Mouse (Mus musculus) kidney, postnatal 4 days (tissue): Measurements from ENCODE around the gene Exoc7.
A peak's percentile ranks its signal among the peaks of the same experiment; 100 is the strongest.
"Not testable (repeated sequence)": the region's sequence is repeated elsewhere in the genome, so short reads cannot be mapped to it uniquely, and the experiment has no call there.

ENCODE experiments used
- DNase-seq, 2 experiments: peaks; one replicate each; pipeline ENCODE4 v3.0.0; 2021; ENCODE audit warnings: mixed read lengths in 2 of 2

Exoc7 gene

DNA sequence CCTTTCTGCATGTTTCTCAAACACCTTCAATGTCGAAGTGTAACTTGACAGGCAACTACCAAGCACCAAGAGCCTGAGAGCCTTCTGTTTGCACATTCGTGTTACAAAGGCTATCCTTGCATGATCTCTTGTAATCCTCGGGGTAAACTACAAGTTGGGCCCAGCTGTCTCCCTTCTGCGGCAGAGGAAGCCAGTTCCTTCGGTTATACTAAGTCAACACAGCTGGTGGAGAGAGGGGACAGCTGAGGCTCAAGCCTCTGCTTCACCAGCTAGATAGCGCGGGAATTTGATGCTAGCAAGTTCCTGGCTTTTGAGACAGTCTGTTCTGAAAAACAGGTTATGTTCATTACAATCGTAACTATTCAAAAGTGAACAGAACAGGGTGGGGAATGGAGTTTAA lies 5.3 kb upstream of the Exoc7 start:
- no peak for DNase-seq

DNA sequence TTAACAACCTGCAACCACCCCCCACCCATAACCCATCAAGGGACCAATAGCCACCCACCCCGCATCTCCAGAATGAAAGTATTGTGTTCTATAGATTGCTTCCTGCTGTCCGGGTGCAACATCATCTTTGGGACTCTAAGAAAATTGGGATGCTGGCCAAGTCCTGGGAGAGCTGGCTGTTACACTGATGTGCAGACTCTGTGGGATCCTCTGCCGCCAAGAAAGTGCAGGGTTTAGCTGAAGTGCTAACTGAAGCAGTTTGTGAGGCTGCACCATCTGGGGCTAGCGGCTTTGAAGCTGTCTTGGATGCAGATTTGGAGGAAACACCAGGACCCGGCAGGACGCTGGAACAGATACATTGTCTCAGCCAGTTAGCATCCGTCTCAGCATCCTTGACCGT lies 4.1 kb upstream of the Exoc7 start:
- peak in 1 of 2 experiments; percentile 50 for DNase-seq

DNA sequence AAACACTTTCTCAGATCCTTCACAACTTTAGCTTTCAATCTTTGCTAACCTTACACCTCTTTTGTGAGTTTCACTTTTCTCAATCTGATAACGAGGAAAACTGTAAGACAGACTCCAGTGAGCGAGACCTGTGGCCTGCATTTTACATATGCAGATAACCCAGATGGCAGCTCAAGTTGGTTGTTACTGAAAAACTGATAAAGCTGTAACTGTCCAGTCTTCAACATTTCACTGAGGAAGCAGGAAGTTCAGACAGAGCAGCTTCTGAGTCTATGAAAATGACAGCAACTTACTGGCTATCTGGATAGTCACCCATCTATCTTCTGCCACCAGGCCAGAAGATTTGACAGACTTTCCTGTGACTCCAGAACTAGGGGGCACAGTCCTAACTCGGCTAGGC lies 2.6 kb upstream of the Exoc7 start:
- no peak for DNase-seq

DNA sequence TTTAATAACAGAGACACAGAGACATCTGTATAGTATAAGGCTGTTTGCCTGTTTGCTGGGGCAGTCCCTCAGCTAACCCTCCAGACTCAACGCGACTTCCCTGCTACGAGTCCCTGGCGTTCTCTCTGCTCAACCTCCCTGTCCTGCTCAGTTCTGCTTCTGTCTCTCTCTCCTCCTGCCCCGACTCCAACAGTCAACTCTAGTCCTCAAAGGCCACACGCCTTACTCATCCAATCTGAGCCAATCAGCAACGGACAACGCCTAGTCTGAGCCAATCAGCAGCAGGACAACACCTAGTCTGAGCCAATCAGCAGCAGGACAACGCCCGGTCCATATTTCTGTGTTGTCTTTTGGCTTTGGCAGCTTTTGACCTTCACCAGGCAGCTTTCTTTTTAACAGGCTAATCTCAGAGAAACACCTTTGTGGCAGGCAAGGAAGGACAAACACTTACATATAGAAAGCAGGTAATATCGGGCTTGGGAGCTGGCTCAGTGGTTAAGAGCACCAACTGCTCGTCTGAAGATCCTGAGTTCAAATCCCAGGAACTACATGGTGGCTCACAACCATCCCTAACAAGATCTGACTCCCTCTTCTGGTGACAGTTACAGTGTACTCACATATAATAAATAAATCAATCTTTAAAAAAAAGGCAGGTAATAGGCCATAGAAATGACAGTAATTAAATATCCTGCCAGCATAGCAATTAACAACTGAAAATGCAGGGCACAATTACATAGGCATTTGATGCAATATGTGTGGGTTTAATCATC lies 914 bp upstream of the Exoc7 start:
- no peak for DNase-seq

DNA sequence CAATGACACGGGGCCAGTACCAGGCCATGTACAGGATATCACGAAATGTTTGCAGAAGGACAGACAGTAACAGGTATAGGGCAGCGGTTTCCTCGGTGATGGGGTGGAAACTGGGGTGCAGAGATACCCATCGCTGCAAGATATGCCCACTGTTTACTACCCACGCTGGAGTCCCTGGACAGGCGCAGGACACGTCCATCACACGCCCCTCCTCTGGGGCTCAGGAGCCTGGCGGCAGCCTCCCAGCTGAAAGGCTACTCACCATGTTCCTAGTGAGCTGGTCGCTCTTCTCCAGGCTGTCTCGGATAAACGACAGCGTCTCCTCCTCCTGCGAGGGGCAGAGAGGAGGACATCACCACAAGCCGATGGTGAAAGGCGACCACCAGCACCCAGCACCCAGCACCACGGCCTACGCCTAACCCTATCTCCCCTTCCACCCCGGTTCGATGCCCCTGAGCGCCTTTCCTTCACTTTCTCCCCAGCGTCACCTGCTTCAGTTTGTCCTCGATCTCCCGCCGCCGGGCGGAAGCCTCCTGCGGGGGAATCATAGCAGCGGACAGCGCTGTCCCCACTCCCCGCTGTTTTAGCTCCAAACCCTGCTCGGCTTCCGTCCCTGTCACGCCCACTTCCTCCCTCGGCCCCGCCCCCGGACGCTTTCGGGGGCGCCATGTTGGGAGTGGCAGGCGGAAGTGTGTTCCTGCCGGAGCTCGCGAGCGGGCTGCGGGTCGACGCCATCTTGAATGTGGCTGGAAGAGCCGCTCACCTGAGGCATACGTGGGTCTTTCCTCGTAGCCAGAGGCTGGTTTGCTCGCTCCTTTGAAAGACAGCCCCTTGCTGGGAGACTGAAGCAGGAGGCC lies 679 bp downstream of the Exoc7 start:
- peak; percentile 97 to 98 for DNase-seq

DNA sequence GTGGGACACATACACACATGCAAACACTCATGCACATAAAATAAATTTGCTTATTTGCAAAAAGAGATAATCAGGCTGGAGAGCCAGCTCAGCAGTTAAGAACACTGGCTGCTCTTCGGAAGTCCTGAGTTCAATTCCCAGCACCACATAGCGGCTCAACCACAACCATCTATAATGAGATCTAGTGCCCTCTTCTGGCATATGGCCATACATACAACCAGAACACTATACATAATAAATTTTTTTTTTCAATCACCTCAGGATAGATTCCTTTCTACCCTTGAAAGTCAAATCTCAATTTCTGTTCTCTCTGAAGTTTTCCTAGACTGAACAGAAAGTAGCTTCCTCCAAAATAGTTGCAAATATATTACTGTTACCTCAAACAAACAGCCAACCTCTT lies 1.6 kb downstream of the Exoc7 start:
- DNase-seq = no peak

DNA sequence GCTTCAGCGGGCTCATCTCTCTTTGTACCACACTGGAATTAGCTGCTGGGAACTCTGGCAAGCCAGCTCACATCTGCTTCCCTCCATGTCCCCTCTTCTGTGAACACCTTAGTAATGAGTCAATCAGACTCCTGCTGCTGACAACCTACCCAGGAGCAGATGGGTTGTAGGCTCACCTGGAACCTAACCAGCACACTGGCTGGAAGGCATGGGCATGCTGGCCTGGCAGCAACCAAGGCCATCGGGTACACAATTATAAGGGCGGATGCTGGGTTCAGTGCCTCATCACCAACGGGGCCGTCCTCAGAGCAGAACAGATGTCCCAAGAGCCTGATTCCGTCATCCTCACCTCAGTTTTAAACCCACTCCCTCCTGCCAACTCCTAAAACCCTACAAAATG lies 8.4 kb downstream of the Exoc7 start:
- no peak for DNase-seq

DNA sequence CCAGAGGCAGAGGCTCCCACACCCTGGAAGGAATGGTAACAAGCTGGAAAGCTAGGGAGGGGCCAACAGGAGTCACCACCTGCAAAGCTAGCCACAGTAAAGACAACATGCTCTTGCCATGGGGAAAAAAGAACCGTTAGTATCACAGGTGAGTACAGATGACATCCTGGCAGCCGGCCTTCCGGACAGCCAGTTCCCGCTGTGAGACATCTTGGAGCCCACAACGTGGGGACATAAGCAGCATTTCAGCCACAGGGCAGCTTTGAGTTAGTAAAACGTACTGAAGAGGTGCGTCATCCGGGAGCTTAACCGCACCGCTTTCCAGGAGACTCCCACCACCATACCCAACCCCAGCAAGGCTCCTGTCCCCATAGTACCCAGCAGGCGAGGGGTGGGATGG lies 8.8 kb downstream of the Exoc7 start:
- no peak for DNase-seq

DNA sequence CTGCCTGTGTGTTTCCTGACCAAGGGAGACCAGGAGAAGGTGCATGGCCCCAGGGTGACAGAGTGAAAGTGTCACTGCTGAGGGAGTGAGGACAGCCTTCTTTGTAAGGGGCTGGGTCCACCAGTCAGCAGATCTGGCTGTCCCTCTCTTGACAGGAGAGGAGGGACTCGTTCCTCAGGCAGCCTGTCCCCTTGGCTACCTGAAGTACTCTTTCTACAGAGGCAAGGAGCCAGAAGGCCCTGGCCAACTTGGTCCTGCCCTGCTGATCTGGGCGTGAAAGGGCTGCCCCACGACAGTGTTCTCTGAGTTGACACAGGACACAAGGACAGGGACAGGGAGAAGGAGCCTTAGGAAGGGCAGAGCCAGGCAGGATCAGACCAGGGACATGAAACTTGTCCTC lies 10.0 kb downstream of the Exoc7 start:
- no peak for DNase-seq

DNA sequence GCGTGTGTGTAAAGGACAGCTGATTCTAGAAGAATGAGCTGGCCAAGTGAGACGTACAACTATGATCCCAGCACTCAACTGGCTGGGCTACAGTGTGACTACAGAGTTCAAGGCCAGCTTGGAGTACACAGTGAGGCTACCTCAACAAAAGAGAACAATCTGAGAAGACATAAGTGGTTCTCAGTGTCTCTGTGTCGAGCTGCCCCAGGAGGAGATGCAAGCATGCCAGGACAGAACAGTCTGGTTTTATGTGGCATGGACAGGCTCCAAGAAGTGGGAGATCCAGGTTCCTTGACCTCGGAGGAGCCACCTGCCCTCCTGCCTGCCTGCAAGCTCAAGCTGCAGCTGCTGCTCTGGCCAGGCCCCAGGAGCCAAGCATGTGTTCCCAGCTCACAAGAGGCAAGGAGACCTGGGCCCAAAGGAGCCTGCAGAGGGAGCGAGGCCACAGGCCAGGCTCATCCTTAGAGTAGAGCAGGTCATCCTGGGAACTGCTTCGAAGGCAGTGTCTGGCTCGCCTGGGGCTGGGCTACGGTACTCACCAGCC lies 10.8 kb downstream of the Exoc7 start:
- DNase-seq = no peak

DNA sequence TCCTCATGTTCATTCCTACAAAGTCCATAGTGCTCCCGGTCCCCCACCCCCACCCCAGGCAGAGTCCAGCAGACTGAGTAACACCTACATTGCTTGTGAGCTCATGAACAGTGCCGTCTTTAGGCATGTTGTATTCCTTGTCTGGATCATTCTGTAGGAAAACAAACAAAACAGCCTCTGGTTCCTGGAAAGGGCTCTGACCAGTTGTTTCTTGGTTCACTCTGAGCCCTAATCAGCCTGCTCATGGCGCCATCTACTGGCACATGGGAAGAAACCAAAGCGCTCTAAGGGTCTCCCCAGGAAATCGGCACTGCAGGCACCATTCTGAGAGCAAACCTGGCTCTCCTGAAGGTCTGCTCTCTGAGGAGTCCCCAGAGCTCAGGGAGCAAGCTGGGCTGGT lies 12.7 kb downstream of the Exoc7 start:
- DNase-seq = peak; percentile 74 to 82

DNA sequence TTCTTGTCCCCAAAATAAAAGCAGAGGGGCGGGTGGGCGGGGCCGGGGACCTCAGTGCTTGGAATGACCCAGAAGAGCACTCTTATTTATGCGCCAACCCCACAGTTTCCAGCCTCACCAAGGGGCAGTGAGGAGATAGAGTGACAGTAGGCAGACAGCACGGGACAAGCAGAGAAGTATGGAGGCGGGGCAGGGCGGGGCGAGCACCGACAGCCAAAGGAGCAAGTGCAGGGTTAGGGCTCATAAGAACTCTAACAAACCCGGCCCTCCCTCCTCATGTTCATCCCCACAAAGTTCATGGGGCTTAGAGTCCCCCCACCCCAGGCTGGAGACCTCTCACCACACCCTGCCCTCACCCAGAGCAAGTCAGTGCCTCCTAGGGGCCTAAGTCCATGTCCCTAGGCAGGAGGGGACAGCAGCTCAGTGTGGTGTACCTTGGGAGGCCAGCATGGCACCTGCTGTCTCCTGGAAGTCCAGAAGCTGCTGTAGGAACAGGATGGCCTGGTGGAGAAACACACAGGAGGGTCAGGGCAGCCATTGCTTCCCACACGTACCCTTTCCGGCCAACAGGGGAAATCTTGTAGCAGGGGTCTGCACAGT lies 13.4 kb downstream of the Exoc7 start:
- DNase-seq = no peak

DNA sequence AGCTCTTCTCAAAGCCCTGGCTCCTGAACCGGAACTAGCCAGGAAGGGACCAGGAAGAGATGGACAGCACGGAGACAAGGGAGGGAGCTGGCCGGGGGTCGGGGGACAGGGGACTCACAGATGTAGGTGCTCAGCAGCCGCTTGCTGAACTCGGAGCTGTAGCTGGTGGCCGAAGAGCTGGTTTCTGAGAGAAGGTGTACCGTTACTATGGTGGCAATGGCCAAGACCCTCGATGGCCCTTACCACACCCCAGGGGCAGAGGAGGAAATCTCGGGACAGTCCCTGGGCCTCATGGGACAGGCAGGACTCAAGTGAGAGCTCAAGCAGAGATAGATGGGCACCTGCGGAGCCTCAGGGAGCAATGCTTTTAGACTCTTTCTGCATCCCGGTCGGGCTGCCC lies 14.6 kb downstream of the Exoc7 start:
- no peak for DNase-seq

DNA sequence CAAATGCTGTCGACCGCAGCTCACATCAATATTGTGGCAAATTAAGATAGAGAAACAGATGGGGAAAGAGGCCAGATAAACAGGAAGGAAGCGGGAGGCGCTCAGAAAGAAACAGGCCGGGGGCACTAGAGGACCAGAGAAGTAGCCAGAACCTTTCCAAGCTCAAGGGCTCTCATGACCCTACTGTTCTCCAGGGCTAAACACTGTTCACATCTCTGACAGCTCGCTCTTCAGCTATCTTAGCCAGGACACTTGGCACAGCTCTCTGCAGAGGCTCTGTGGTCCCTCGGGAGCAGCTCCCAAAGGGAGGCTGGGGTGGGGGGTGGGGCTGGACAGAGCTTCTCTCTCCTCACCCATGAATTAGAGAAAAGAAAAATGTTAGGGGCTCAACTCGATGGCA lies 16.5 kb downstream of the Exoc7 start:
- DNase-seq = no peak

DNA sequence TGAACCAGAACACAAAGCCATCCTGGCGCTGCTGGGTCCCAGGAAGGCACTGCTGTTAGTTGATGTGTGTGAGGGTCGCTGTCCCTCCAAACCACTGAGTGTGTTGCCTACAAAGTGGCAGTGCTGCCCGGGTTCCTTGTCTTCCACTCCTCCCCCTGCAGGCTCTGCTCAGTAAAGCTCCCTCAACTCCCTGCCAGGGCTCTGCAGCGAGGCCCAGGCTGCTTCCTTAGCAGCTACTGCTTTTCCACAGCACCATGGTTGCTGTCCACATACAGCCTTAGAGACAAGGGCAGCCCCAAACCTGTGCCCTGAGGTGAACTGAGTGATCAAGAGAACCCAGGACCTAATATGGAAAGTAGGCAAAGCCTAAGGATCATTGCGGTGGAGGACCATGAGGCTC lies 19.7 kb downstream of the Exoc7 start:
- no peak for DNase-seq

DNA sequence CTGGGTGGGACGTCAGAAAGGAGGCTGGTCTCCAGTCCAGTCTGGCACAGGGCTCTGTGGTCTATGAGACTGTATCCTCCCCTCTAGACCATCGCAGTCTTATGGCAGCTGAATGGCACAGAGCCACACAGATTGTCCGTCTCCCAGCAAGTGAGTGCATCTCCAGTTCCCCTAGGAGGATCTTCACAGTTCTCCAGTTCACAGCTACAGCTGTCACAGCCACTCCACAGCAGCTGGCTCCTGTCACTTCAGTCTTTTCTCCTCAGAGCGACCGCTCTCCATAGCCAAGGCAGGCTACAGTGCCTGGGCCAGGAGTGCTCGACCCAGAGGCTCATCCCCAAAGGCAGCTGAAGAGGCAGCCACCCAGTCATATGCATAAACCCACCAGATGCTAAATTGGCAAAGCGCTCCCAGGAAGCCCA lies 21.3 kb downstream of the Exoc7 start:
- peak; percentile 67 to 75 for DNase-seq

DNA sequence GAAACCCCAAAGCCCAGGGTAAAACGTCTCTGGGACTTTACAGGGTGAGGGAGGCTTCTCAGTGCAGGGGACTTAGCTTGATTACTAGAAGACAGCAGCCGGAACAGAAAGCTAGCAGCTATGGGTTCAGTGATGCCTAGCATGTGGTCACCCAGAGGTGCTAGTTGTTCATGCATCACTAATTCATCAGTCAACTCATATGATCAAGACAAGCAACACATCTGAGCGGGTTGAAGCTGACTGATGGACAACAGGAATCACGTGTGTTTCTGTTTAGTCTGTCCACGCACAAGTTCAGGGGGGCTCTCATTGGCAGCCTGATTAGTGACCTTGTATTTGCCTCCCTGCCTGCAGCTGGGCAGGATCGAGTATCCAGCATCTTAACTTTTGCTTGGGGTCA lies 23.1 kb downstream of the Exoc7 start:
- no peak for DNase-seq

DNA sequence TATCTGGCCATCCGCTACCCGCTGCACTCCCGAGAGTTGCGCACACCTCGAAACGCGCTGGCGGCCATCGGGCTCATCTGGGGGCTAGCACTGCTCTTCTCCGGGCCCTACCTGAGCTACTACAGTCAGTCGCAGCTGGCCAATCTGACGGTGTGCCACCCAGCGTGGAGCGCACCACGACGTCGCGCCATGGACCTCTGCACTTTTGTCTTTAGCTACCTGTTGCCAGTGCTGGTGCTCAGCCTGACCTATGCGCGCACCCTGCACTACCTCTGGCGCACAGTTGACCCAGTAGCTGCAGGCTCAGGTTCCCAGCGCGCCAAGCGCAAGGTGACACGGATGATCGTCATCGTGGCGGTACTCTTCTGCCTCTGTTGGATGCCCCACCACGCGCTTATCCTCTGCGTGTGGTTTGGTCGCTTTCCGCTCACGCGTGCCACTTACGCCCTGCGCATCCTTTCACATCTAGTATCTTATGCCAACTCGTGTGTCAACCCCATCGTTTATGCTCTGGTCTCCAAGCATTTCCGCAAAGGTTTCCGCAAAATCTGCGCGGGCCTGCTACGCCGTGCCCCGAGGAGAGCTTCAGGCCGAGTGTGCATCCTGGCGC lies 24.0 kb downstream of the Exoc7 start:
- DNase-seq = no peak

DNA sequence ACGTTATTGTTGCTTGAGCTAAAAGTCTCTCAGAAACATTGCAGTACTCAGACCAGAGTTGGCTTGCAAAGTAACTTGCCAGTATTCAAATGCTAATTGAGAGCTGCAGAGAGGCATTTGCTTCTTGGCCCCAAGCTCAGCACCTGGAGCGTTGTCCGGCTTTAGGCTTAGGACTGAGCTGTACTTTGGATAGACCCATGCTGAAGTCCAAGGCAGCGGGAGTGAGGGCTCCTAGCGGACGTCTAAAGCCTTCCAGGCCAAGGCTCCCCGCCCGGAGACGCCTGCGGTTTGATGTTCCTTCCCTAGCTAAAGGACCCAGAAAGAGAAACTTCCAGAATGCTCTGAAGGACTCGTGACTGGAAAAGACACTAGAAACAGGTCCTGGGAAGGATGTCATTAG lies 24.9 kb downstream of the Exoc7 start:
- peak; percentile 50 to 60 for DNase-seq

DNA sequence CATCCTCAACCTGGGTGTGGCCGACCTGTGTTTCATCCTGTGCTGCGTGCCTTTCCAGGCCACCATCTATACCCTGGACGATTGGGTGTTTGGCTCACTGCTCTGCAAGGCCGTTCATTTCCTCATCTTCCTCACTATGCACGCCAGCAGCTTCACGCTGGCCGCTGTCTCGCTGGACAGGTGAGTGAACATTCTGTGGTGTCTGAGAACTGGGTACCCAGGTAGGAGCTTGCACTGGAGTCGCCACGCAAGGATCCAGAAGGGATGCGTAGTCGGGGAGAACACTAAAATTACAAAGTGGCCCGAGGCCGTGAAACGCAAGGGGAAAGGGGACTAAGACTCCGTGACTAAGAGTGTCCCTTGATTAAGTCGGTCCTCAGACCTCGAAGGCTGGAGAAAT lies 25.4 kb downstream of the Exoc7 start:
- no peak for DNase-seq

DNA sequence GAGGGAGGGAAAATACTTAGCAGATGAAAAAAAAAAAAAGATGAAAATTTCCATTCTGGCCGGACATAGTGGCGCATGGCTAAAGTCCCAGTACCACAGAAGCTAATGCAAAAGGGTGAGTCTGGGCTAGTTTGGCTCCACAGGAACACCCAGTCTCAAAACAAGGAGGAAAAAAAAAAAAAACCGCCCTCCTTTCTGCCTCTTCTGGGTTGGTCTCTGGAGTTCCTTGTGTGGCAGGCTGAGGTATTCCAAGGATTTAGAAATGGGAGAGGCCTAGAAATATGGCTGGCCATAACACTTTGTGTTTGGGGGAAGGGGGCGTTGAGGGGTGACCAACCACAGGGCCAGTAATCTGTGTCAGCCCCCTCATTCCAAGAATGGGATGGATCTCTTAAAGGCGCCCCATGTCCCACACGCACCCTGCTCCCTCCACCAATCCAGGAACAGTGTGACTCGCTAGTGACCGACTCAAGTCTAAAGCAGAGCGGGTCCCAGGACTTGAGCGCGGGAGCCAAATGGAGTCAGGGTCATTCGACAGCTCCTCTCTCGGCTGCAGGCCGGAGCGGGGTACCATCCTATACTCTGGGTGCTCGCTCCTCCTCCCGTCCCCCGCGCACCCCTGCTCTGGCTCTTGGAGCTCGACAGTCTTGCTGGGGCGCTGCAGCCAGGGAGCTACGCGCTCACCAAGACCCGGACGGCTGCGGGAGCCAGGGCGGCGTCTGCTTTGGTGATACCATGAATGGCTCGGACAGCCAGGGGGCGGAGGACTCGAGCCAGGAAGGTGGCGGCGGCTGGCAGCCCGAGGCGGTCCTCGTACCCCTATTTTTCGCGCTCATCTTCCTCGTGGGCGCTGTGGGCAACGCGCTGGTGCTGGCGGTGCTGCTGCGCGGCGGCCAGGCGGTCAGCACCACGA lies 26.0 kb downstream of the Exoc7 start, which contains the start of gene Galr2:
Gene Galr2, plus strand, starts transcription at position 189 of the 913 bp plus-strand sequence.
- peak; percentile 34 to 50 for DNase-seq

DNA sequence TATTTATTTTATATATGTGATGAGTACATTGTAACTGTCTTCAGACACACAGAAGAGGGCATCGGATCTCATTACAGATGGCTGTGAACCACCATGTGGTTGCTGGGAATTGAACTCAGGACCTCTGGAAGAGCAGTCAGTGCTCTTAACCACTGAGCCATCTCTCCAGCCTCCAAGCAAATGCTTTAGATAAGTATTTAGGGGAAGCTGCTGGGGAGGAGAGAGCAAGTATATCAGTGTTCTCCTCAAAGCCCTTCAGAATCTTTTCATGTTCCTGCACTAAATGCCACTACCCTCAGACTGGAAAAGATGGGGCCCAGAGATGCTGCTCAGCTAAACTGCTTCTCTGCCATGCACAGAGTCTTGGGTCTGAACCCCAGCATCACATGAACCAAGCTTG lies 29.8 kb downstream of the Exoc7 start:
- not testable (repeated sequence) for DNase-seq
